Mouse (Mus musculus): ENCODE data around the gene Col4a2. TPM values are rescaled to one million over a fixed set of nuclear protein-coding genes. Genes with fewer than 3 reads are reported as not detected.

Col4a2 gene
- total RNA-seq, 1 experiment from 2014 or later = 3.4 TPM

DNA sequence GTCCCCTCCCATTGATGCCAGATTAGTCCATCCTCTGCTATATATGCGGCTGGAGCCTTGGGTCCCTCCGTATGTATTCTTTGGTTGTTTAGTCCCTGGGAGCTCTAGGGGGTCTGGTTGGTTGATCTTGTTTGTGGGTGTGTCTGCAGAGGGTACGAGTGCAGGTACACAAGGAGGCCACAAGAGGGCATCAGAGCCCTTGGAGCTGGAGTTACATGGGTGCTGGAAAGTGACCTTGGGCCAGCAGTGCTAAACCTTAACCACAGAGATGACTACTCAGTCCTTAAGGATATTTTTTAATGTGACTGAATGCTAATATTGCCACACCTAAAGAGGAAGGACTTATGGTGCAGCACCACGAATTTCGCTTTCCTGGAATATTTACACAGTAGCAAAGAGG lies 118.1 kb downstream of the Col4a2 start:
- peak; percentile 48; the same call in 1 of the 2 replicates for ATAC-seq (replicated peaks; ENCODE audit: insufficient number of reproducible peaks, low FRiP score, low TSS enrichment, poor library complexity, severe bottlenecking)

DNA sequence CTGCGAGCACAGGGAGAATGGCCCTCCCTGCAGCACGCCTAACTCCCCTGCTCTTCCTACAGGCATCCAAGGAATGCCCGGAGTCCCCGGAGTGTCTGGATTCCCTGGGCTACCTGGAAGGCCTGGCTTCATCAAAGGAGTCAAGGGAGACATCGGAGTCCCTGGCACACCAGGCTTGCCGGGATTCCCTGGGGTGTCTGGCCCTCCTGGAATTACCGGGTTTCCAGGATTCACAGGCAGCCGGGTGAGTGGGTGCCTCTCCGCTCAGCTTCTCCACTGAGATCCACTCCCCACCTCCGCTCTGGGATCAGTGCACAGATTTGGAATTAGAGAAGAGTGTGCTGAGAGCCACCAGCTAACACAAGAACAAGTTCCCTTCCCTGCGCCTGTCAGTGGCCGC lies 125.3 kb downstream of the Col4a2 start:
- ATAC-seq (replicated peaks; ENCODE audit: insufficient number of reproducible peaks, low FRiP score, low TSS enrichment, poor library complexity, severe bottlenecking) = no peak

DNA sequence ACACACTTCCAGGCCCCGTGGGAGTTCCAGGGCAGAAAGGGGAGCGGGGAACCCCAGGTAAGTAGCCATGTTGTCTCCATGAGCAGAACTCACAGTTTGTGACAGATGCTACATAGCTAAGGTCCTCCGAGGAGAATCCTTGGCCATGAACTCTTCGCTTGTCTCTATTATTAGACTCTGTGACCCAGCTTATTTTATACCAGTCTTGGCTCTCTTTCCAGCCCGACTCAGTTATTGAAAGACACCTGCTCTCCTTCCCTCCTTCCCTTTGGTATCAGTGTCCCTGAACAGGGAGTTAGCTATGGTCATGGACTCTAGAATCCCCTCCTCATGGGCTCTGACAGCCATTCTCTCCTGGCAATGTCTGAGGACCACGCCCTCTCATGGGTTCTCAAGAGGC lies 128.7 kb downstream of the Col4a2 start:
- no peak for ATAC-seq (replicated peaks; ENCODE audit: insufficient number of reproducible peaks, low FRiP score, low TSS enrichment, poor library complexity, severe bottlenecking)

DNA sequence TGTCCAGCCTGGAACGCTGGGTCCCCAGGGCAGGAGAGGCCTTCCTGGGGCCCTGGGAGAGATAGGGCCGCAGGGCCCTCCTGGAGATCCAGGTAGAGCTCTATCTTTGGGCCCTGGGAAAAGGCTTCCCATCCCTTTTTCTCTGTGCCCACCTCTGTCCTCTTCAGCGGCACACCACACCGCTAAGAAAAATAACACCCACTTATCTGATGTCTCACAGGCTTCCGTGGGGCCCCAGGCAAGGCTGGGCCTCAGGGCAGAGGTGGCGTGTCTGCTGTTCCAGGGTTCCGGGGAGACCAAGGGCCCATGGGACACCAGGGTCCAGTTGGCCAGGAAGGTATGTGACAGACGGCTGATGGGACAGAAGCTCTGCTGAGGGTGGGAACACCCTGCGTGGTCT lies 131.0 kb downstream of the Col4a2 start:
- no peak for ATAC-seq (replicated peaks; ENCODE audit: insufficient number of reproducible peaks, low FRiP score, low TSS enrichment, poor library complexity, severe bottlenecking)

DNA sequence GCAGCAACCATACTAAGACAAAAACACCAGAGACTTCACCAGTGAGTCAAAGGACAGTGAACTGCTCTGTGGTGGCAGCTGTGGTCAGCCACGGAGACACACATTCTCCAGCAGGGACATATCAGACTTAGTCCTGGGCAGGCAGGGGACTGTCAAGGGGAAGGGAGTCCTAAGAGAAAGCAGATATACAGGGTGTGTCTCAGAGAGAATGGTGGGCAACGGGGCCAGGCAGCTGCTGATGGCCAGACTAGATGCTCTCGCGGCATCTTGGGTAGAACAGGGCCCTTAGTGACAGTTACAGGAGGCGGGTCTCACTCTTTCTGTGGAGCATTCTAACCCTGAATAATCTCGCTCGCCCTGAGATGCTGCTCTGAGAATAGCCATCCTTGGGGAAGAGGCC lies 131.6 kb downstream of the Col4a2 start:
- no peak for ATAC-seq (replicated peaks; ENCODE audit: insufficient number of reproducible peaks, low FRiP score, low TSS enrichment, poor library complexity, severe bottlenecking)

DNA sequence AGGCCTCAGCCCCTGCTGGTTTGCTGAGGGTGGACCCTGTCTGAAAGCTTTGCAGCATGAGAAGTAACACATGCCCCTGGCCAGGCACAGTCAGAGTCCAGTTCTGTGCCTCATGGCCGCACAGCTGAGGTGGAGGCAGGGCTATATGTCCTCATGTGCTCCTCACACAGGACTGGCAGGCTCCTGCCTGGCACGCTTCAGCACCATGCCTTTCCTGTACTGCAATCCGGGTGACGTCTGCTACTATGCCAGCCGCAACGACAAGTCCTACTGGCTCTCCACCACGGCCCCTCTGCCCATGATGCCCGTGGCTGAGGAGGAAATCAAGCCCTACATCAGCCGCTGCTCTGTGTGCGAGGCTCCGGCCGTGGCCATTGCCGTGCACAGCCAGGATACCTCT lies 133.2 kb downstream of the Col4a2 start:
- no peak for ATAC-seq (replicated peaks; ENCODE audit: insufficient number of reproducible peaks, low FRiP score, low TSS enrichment, poor library complexity, severe bottlenecking)

DNA sequence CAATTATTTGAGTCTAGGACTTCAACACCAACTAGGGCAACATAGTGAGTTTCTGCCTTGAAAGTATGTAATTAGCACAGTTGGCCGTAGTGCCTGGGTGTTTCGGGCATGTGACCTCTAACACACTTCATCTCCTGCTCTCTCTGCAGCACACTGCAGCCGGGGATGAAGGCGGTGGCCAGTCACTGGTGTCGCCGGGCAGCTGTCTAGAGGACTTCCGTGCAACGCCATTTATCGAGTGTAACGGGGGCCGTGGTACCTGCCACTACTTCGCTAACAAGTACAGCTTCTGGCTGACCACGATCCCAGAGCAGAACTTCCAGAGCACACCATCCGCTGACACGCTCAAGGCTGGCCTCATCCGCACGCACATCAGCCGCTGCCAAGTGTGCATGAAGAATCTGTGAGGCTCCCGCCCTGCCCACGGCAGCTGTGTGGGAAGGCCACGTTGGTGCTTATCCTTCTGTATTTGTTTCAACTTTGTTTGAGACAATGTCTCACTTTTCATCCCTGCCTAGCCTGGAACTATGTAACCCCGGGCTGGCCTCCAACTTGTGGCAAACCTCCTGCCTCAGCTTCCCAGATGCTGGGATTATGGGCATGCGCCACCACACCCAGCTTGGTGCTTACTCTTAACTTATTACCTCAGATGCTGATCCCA lies 135.4 kb downstream of the Col4a2 start:
- ATAC-seq (replicated peaks; ENCODE audit: insufficient number of reproducible peaks, low FRiP score, low TSS enrichment, poor library complexity, severe bottlenecking) = no peak

DNA sequence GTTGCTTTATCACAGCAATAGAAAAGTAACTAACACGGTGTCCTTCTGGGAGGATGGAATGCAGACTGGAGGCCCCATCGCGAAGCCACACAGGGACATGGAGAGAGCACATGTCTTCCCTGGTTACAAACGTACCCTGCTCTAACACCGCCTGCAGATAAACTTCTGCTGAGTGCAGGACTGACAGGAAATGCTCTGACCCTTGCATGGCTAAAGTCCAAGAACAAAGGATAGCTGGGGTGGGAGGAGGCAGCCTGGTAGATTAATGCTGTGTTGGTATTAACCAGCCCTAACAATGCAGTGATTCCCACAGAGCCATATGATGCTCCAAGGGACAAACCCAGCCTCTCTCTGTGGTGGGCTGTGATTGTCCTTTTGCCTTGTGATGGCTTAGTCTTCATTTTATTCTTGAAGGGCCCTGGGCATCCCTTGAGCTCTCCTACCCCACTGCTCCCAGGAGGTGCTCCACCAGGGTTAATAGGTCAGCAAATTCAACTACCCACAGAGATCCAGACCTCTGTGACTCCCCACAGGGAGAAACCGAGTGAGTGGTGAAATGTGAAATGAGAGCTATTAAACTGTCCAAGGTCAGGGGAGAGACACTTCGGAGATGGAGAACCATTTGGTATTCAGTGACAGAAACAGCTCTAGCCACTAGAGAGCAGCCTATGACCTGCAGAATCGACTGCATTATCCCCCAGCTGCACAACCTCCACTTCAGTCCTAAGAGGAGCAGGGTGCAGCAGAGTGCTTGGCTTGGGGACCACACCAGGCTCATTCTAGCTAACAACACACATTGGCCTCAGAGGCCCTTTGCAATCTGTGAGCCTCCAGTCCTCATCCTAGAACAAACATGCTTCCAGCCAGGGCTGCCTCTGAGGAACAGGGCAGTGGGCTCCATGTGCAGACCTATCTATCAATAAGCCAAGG lies 137.8 kb downstream of the Col4a2 start:
- ATAC-seq (replicated peaks; ENCODE audit: insufficient number of reproducible peaks, low FRiP score, low TSS enrichment, poor library complexity, severe bottlenecking) = no peak

DNA sequence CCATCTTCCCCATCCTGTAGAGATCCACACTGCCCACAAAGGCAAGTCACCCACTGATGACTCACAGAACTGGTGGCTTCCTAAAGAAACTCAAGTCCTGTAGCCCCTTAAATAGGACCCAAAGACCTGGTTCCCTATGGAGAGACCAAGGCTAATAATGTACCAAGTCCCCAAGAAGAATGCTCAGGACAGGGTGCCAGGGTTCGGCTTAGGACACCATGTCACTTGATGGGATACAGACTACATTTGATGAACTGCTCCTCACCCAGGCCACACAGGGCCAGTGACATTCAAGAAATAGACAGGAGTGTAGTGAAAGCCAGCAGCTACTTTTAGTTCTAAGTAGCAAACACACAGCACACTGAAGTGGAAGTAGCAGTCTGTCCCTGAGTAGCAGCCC lies 139.5 kb downstream of the Col4a2 start:
- ATAC-seq (replicated peaks; ENCODE audit: insufficient number of reproducible peaks, low FRiP score, low TSS enrichment, poor library complexity, severe bottlenecking) = no peak

DNA sequence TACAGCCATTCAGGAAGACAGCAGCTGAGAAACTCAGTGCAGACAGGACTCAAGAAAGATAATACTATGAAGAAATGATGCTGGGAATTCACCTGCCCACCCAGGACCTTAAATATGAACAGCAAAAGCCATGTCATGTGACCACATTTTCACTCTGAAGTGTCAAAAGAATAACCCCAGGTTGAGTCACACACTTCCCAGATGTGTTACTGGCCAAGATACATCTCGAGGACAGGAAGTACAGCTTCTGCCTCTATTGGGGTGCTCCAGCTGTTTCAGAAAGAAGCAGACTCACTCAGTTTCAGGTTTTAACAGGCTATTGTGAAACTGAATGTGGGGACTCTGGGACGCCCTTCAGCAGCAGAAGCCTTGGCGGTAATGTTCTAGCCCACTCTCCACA lies 140.0 kb downstream of the Col4a2 start:
- peak; percentile 47; the same call in 1 of the 2 replicates for ATAC-seq (replicated peaks; ENCODE audit: insufficient number of reproducible peaks, low FRiP score, low TSS enrichment, poor library complexity, severe bottlenecking)

DNA sequence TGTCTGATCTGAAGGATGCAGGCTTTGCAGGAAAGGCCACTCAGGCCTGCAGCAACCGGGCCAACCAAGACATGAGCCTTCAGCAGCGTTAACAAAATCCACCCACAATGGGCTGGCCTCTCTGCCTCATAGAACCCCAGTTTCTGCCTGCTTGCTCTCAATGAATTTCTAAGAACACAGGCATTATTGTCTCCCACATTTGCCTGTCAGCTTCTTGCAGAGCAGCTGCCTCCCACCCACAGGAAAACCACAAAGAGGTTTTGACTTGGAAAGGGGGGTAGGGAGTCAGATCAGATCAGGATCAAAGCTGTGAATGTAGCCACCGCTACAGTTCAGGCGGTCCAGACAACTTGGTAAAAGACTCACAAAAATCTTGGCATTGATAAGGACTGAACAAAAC lies 140.4 kb downstream of the Col4a2 start:
- ATAC-seq (replicated peaks; ENCODE audit: insufficient number of reproducible peaks, low FRiP score, low TSS enrichment, poor library complexity, severe bottlenecking) = no peak

DNA sequence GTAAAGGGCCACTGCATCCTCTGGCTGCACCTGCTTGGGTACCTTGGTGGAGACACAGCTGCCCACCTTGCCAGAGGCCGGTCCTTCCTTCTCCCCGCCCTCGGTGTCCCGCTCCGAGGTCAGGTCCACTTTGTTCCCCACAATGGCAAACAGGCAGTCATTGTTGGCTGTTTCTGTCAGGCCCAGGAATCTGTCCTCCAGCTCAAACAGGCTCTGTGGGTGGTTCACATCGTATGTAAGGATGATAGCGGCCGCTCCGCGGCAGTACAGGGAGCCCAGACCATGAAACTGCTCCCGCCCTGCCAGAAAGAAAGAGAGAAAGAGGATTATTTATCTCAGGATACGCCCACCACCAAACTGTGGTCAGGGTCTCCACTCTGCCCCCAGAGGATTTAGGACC lies 141.6 kb downstream of the Col4a2 start:
- no peak for ATAC-seq (replicated peaks; ENCODE audit: insufficient number of reproducible peaks, low FRiP score, low TSS enrichment, poor library complexity, severe bottlenecking)

DNA sequence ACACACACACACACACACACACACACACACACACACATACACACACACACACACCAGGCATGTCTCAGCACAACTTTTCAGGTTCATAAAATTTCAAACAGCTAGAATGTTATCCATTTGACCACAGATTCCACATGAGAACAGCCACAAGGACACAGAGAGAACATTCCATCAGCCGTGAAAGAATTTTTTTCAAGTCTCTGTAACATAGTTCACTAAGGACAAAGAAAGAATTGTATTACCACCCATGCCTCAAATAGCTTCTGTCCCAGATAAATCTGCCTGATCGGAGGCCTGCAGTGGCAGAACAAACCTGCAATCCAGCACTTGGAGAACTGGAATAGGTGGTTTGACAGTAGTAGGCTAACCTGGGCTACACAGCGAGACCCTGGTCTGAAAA lies 144.7 kb downstream of the Col4a2 start:
- no peak for ATAC-seq (replicated peaks; ENCODE audit: insufficient number of reproducible peaks, low FRiP score, low TSS enrichment, poor library complexity, severe bottlenecking)

DNA sequence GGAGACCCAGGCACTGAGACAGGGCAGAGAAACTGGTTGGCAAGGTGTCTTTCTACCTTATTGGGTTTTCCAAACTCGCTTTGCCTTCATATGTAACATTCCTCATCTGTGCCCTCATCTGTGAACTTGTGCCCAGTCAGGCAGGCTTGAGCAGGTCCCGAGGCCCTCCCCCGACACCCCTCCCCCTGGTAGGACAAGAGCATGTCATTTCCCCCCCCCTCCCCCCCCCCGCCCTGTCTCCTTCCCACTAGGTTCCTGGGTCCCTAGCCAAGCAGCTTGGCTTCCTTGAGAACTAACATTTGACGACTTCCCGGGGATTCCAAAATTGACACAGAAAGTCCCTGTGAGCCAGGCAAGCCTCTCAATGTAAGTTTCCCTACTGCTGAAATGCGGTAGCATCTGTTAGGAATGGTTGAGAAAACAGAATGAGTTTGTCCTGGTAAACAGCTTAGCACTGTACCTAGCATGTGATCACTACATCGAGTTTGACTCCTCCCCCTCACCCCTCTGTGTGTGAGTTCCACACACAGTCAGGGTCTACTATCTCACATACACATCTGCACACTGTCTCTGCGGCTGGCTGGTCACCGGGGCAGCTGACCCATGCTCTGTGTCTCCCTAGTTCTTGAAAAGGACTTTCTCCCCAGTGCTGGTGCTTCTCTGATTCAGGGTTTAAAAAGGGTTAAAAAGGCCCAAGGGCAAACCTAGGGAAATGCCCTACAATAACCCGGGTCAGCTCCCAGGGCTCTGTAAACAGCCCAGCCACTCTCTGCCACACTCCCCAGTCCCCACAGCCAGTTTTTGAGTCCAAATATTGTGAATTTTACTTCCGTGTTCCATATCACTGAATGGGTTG lies 145.6 kb downstream of the Col4a2 start:
- no peak for ATAC-seq (replicated peaks; ENCODE audit: insufficient number of reproducible peaks, low FRiP score, low TSS enrichment, poor library complexity, severe bottlenecking)

DNA sequence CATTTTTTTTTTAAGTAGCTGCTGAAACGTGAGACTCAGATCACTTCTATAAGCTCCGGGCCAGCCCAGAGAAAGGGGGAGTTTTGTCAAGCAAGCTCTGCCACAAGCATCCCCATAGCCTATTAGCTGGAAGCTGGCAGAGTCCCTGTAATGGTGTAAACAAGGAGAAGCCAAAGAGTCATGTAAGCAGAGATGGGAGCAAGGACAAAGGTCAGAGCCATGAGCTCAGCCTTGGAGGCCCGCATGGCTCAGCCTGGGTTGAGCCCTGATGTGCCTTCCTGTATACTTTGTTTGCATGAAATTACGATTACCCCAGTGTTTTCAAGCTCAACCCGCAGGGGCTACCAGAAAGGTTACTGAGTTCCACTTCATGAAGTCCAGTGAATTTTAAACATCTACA lies 146.4 kb downstream of the Col4a2 start:
- no peak for ATAC-seq (replicated peaks; ENCODE audit: insufficient number of reproducible peaks, low FRiP score, low TSS enrichment, poor library complexity, severe bottlenecking)

DNA sequence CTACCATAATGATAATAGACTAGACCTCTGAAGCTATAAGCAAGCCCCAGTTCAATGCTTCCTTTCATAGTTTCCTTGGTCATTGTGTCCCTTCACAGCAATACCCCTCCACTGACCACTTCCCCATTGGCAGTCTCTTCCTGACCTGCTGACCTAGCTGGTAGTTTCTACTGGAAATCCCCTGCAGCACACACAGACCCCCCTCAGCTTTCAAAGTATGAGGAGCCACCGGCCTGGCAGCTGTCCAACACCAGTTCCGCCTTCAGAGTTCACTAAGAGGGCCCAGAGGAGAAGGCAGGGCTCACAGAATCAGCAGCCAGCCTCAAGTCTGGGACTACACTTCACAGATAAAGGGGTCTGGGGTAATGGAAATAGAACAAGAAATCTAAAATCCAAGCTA lies 148.3 kb downstream of the Col4a2 start:
- 0 out of 2 replicates have a peak, but pooled peaks have one; percentile 10 for ATAC-seq (replicated peaks; ENCODE audit: insufficient number of reproducible peaks, low FRiP score, low TSS enrichment, poor library complexity, severe bottlenecking)

DNA sequence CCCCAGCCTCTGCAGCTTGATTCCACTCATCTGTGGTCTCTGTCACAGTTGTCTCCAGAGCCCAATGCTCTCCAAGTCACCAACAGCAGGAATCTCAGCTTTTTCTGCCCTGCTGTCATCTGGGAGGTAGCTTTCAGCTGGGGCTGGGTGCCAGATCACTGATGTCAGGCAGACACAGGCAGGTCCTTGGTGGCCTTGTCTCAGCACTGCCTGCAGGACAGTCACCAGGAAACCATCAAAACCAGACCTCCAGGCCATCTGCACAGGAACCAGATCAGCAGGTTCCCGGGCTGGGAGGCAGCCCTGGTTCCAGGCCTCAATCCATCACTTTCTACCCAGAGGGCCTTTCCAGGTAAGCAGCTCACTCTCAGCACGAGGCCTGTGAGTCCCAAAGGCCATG lies 149.2 kb downstream of the Col4a2 start:
- ATAC-seq (replicated peaks; ENCODE audit: insufficient number of reproducible peaks, low FRiP score, low TSS enrichment, poor library complexity, severe bottlenecking) = no peak

DNA sequence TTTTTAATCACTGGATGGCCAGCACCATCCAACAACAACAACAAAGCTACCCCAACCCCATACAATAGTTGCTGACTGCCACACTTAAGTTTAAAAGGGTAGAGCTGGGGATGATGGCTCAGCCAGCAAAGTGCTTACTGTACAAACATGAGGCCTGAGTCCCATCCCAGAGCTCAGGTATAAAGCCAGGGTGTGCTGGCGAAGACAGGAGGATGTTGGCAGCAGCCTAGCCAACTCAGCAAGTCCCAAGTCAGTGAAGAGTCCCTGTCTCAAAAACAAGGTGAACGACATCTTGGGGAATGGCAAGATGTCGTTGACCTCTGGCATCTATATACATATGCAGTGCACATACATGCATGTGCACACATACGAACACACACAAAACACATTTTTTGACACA lies 150.0 kb downstream of the Col4a2 start:
- ATAC-seq (replicated peaks; ENCODE audit: insufficient number of reproducible peaks, low FRiP score, low TSS enrichment, poor library complexity, severe bottlenecking) = no peak

DNA sequence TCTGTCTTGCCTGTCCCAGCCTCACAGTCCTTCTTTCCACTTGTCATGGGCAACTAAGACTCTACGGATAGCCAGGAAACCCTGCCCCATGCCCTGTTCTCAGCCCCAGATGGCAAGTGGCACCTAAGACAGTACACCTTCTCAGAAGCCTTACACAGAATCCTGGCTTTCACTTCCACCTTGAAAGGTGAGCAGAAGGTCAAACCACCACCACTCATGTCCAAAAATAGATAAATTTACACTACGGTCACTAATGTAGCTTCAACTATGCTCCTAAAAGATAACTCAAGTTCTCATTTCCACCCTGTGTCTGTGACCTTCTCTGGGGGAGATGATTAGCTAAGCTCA lies 150.9 kb downstream of the Col4a2 start:
- ATAC-seq (replicated peaks; ENCODE audit: insufficient number of reproducible peaks, low FRiP score, low TSS enrichment, poor library complexity, severe bottlenecking) = no peak; the same call in 1 of the 2 replicates

Data from monocyte, adult 5-6 weeks (primary cell).